Mouse (Mus musculus) brain, embryonic 14.5 days (tissue): ENCODE measurements around the gene Dock9.

Experiments used
- CTCF ChIP-seq: fragments of 200-500 bp; IDR thresholded peaks from 2 replicates; pipeline ENCODE4 v1.5.1; 2012; ENCODE audit warnings: inconsistent platforms, mild to moderate bottlenecking, moderate library complexity, borderline replicate concordance; ENCODE audit not compliant: insufficient read depth, insufficient read length; ENCODE audit errors: extremely low read depth
- POLR2A ChIP-seq: fragments of 200-500 bp; IDR thresholded peaks from 2 replicates; pipeline ENCODE4 v1.6.1; 2012; ENCODE audit warnings: mild to moderate bottlenecking, inconsistent platforms, borderline replicate concordance; ENCODE audit not compliant: poor library complexity, insufficient read depth, insufficient read length, severe bottlenecking; ENCODE audit errors: extremely low read depth

GRCm38 (mm10) chr14:121804461-121804860 lies 6.8 kb upstream of the Dock9 start:
- TF ChIP-seq CTCF, result peak; percentile 44; the same call in 1 of the 2 replicates
- no peak for TF ChIP-seq POLR2A
